Mouse (Mus musculus) lung, adult 2 months (tissue): ENCODE results near the gene Pfkl.

ENCODE experiments used
- CTCF ChIP-seq: fragments of 200-500 bp; IDR thresholded peaks from 2 replicates; pipeline ENCODE4 v1.5.1; 2011; ENCODE audit warnings: mild to moderate bottlenecking, low read length, control low read depth; ENCODE audit not compliant: insufficient read depth
- POLR2A ChIP-seq: fragments of 200-500 bp; IDR thresholded peaks from 2 replicates; pipeline ENCODE4 v1.6.1; 2011; ENCODE audit warnings: low read depth, mild to moderate bottlenecking, control low read depth, low read length, borderline replicate concordance; ENCODE audit errors: extremely low read depth

DNA sequence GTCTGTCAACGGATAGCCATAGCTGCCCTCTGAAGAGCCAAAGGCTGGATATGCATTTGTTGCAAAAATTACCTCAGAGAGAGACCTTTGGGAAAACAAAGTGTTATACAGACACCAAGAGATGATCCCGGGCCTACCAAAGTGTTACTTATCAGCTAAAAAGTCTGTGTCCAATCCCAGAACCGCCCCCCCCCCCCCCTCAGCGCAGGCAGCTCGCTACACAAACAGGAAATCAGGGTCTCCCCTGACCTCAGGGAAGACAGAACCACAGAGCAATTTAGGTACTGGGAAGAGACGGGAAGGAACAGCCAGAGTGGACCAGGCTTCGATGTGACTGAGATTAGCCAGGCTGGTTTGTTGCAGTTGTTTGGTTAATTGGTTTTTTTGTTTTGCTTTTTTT lies 2.7 kb downstream of the Pfkl start:
- TF ChIP-seq POLR2A (no peak), CTCF (no peak)
